Mouse (Mus musculus) brain, adult 2 months (tissue): Measurements from ENCODE around the gene Tbc1d7.

Experiments
- DNase-seq: peaks from one replicate; pipeline ENCODE4 v3.0.0; 2011; ENCODE audit warnings: low read depth, low spot score

The Tbc1d7 gene

DNA sequence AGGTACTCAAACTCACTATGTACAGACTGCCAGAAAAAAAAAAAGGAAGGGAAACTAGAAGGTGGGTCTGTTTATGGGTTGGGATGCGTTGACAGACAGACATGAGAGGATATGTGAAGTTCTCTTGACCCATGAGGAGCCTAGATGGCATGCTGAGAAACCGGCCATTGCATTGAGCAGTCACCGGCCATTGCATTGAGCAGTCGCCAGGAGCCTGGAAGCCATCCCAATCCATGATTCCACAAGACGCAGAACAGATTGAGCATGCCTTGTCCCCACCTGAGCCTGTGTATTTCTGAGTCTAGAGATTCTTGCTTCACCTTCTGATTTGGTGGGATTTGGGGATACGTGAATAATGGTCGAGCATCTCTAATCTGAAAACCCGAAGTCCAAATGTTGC lies 22.6 kb upstream of the Tbc1d7 start:
- no peak for DNase-seq

DNA sequence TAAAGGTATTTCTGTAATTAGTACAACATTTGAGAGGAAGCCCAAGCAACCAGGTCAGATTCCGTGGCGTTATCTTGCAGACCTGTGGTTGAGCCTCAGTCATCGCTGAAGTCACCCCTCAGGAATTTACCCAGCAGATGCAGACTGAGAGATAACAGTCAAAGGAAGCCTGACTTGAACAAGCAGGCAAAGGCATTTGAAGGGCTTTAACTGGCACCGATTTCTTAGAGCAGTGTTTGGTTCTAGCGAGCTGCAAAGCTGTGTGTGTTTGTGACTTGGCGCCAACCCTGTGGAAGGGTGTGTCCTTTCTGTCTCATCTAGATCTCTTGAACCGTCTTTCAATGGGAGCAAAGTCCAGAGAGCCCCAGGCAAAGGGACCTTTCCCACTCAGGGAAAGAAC lies 22.0 kb upstream of the Tbc1d7 start:
- no peak for DNase-seq

DNA sequence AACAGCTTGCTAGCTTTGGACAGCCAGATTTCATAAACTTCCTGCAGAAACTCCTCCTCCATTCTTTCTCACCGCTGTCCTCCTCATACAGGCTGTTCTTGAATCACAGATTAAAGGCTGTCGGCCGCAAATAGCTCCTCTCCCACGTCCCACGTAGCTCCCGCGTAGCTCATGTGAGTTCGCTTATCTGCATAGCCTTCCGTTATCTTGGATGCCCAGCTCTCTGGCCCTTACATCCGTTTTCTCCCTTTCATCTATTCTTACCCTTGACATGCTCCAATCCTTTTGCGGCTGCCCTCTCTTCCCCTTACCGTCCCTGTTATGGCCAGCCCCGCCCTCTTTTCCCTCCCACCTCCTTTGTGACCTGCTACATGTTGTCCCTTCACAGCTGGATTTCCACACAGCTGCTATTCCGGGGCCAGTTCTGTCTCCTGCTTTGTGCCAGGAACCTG lies 20.5 kb upstream of the Tbc1d7 start:
- DNase-seq = peak; percentile 88

DNA sequence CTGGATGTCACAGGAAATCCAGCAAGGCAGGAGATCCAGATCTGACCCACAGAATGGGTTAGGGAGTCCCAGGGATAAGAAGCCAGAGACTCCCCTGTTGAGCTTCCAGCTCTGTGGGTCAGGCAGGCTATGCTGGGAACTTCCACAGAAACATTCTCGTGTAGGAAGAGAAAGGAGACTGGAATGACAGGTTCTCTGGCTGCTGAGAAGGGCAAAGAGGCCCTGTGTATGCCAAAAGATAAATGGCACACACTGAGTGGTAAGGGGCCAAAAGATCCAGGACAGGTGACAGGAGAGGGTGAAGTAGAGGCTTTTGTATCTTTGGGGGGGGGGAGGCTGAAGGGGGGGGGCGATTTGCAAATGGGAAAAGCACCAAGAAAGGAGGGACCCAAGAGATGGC lies 20.0 kb upstream of the Tbc1d7 start:
- DNase-seq = no peak

DNA sequence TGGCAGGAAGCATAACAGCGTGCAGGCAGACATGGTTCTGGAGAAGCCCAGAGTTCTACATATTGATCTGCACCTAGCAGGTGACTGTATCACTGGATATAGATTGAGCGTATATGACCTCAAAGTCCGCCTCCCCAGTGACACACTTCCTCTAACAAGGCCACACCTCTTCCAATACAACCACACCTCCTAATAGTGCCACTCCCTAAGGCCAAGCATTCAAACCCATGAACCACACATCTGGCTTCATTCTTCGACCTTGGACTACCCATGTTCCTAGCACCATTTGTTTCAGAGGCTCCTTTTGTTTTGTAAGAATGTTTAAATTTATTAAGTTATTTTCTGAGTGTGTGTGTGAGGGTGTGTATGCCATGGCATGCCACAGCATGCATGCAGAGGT lies 16.4 kb upstream of the Tbc1d7 start:
- DNase-seq = no peak

DNA sequence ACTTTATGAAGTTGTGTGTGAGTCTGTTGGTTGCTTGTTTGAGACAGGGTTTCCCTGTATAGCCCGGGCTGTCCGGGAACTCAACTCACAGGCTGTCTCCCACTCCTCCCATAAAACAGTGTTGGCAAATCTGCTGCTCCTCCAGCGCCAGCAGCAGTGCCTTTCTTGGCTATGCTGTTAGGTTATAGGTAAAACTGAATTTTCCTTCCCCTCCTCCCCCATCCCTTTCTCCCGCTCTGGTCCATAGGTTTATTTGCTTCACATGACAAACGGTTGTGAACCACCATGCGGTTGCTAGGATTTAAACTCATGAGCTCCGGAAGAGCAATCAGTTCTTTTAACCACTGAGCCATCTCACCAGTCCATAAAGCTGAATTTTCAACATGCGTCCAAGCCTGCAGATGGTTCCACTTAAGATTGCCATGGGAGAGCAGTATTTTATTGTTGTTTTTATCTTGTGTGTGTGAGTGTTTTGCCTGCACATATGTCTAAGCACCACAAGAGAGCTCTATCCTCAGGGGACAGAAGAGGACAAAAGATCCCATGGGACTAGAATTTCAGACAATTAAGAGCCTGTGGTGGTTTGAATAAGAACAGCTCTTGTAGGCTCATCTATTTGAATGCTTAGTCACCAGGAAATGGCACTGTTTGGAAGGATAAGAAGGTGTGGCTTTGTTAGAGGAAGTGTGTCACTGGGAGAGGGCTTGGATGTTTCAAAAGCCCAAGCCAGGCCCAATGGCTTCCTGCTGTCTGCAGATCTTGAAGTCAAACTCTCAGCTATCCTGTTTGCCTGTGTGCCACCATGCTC lies 12.2 kb upstream of the Tbc1d7 start:
- no peak for DNase-seq

DNA sequence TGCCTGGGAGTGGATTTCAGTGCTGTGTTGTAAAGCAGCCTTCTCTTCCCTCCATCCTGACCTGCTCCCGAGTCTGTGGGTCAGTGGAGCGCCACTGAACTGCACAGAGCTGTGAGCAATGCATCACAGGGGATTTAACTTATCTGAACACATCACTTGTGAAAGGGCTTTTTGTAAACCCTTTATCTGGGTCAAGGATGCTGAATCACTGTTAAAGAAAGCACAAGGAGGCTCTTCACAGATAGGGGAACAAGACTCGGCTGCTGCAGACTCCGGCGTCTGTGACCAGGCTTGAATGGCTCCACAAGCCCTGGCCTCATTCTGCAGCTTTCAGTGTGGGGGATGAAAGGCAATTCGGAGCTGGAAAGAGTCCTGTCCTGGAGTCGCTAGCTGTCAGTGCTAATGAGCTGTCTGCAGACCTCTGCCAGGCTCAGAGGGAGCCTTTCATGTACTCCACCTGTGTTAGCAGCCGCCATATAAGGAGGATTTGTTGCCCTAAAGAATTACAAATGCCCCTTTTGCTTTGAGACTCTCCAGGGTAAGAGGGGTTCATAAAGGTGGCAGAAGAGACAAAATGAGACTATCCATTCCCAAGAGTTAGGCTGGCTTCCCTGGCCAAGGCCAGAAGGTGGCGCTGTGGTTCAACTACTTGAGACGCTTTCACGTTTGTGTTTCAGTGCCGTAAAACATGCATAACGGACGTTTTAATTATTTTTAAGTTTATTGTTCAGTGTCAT lies 11.3 kb upstream of the Tbc1d7 start:
- DNase-seq = peak; percentile 92

DNA sequence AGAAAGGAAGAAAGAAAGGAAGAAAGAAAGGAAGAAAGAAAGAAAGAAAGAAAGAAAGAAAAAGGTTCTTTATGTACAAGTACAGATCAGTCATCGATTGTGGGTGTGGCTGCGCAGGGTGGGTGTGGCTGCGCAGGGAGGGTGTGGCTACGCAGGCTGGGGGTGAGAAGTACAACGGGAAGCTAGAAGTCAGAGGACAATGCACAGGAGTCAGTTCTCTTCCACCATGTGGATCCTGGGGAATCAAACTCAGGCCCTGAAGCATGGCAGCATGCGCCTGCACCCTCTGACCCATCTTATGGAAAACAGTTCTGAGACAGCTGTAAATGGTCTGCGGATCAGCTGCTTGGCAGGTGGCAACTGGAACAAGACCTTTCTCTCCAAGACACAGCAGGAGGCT lies 9.8 kb upstream of the Tbc1d7 start:
- DNase-seq = no peak

DNA sequence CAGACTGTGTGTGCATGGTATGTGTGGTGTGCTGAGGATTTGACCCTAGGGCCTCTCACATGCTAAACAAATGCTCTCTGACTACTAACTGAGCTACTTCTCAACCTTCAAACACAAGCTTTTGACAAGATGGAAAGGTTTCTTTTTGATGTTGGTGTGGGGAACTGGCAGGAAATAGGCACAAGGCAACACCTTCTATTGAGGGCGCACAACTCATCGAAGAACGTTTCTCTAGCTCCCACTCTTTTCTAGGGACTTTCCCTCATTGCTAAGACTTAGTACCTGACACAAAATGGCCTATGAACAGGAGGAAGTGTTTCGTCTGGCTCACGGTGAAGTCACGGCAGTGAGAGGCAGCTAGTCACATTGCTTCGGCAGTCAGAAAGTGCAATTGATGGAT lies 6.0 kb upstream of the Tbc1d7 start:
- DNase-seq = no peak

DNA sequence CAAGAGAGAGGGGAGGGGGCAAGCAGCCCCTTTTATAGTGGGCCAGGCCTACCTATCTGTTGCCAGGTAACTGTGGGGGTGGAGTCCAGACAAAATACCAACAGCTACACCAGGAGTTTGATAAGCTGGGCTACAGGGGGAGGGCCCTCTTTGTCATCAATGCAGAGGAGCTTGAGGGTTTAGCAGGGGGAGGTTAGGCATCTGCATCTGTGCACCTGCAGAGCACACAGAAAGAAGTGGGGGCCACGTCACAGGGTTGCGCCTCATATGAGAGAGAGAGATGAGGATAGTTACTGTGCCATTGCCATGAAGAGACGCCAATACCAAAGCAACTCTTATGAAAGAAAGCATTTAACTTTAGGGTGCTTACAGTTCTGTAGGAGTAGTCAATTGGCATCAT lies 5.4 kb upstream of the Tbc1d7 start:
- no peak for DNase-seq

DNA sequence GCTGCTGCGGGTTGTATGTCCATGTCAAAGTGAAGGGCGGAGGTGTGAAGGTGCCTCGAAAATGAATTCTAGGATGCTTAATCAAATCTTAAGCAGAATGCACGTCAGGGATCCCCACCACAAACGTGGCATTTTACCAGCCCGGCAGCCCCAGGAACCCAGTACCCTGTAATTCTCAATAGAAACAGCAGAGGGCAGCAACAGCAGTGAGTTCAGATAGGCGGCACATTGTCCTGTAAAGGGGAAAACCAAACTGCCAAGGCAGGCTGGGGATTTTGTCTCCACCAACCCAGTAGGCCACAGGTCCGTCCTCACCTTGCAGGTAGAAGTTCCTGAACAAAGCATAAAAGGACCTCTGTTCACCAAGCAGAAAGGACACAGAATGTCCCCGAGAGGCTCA lies 2.0 kb upstream of the Tbc1d7 start:
- peak; percentile 82 for DNase-seq

DNA sequence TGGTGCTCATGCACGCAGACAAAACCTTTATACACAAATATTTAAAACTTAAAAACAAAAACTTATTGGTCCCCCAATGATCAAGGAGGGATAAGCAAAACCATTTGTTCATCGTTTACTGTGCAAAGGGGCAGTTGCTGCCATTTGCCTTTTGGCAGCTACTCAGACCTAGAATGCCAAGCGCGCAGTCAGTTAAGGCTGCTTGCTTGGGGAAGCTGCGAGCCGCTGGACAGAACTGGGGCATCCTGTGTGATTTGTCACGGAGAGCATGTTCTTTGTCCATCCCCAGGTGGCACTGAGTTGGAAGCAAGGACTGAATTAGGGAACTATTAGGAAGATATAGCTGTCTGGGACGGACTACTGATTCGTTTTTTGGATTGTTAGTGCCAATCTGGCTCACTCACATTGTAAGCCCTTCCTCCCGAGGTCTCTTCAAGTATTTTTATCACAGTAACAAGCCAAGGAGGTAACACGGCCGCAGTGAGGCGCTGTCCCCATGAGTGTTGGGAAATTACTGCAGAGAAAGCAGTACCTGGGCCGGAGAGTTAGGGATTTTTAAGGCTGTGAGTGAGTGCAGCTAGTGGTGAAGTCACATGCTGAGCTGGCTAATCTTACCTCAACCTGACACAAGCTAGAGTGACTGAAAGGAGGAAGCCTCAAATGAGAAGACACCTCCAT lies 874 bp upstream of the Tbc1d7 start:
- DNase-seq = peak; percentile 65

DNA sequence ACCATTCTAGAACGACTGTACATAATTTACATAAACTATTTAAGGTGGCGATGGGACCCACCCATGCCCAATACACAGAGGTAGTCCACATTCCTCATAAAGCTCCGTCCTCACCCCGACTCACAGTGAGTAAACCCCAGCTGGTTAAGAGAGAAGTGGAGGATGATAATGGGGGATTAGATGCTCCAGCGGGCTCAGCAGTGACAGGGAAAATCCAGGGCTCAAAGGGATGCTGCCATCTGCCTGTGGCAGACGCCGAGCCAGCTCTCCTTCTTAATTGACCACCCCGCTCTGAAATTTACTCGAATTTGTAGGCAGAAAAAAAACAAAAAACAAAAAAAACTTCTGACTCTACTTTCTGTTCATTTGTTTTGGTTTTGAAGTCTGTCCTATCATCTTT lies 3.6 kb downstream of the Tbc1d7 start:
- no peak for DNase-seq

DNA sequence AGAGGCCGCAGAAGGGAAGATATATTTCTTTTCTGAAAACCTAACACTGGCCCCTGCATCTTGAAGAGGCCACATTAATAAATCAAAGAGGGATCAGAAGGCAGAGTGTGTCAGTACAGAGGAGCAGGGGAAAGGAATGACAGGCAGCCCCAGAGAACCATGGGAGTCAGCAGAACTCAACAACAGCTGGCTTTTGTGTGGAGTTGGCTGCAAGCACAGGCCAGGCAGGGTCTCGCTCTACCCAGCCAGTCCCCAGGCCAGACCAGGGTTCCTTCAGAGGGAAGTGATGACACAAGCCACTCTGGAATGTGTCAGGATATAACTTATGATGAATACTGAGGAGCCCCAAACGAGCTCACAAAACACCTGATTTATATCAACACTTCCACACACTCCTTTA lies 11.9 kb downstream of the Tbc1d7 start:
- DNase-seq = peak; percentile 39

DNA sequence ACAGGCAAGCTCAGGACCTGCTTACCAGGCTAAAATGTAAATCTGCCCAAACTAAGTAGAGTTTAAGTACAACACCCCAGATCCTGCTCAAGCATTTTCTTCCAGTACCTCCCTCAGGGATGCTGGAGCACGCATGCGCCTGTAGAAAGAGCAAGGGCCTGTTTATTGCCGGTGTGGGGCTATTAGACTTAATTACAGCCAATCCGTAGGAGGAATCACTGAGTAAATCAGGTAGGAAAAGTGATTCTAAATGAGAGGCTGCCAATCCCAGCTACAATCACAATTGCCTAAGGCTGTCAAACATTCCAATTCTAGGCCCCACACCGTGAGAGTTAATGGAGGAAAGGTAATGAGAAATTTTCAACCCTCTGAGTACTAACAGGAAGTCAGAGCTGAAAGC lies 13.0 kb downstream of the Tbc1d7 start:
- no peak for DNase-seq

DNA sequence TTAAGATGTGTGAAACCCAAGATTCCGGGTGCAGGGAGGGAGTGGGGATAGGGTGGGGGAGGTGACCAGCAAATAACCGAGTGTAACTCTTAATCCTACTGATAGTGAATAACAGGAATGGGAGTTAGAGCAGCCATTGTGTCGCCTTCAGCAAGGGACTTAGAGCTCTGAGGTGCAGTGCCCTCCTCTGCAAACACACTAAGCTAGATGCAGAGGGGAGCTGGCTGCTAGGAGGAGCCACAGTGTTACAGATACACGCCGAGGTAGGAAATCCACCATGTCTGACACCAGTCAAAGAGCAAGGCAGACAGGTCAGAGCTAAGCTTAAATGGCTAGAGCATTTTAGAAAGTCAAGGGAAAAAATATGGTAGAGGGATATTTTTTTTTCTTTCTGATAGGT lies 13.9 kb downstream of the Tbc1d7 start:
- DNase-seq = no peak

DNA sequence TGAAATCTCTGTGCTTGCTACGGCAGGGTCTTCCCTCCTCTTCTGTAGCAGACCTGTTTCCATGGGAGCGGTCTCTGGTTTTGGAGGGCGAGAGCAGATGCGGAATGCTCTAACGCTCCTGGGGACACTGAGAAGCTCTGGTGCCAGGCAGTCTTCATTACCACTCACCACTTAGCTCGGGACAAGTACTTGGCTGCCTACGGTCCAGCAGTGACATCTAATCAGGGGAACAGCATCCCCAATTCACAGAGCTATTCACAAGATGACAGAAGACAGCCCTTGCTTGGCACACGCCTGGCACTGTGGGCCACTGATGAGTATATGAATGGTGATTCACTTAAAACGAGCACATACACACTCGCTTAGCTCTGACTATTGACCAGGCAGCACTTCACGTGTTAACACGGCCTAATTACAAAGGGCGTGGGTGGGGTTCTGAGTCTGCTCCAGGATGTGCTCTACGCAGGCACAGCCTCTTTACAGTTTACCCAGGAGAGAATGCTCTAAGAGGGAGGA lies 19.2 kb downstream of the Tbc1d7 start:
- no peak for DNase-seq

DNA sequence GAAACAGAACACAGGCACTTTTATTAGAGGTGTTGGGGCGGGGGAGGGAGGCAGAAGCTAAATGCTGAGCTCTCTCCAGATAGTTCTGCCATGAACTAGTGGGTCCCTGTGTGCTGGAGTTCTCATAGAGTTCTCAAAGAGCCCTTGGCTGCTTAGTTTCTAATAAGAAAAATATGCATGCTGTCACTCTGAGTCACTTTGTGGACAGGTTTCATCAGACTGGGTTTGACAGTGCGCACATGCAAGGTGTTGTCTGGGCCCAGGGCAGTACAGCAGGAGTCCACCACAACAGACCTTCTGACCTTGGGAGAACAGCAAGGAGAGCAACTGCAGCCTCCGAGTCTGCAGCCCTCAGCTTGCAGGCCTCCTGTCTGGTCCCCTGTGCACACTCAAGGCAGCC lies 21.6 kb downstream of the Tbc1d7 start:
- DNase-seq = no peak

DNA sequence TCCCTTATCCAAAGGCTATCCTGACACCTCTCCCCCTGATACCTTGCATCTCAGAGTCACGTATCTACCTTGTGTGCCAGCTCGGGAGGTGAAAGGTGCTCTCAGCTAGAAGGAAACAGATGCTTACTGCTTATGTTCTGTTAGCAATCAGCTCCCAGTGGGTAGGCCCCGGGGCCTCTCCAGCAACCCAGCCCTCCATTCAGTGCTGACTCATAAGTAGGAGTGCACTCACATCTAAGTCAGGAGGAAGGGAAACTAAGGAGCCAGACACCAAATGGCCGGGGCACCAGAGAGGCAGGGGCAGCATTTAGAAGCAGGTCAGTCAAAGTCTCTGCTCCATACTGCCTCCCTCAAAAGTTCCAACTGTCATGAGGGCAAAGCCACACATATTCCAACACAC lies 22.6 kb downstream of the Tbc1d7 start:
- DNase-seq = peak; percentile 60

DNA sequence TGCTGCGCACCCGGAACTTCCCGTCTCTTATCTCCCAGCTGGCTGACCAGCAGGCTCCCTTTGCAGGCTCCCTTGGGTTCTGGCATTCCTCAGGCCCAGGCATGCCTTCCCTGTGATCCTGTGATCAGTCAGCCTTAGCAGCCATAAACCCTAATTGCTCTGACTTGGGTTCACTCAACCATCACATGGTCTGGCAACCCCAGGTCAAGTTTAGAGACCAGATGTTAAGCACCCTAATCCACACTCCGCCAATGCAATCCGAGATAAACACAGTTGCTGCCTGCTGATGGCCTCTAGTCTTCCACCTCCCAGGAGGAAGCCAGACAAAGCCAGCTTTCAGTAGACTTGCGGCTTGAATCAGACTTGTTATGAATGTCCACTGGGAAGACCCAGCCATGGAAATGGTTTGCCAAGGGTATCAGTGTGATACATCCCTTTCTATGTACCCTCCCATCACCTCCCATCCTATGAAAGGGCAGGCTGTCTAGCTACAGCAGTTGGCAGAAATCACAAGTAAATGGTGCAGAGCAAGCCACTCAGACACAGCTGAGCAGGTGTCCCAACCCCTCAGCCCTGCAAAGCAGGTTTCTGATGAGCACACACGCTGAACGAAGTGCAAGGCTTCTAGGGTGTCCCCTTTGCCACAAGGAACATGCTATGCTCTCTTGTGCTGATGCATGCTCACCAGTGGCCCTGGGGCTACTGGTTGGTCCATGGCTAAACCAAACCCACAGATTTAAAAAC lies 24.6 kb downstream of the Tbc1d7 start:
- no peak for DNase-seq

DNA sequence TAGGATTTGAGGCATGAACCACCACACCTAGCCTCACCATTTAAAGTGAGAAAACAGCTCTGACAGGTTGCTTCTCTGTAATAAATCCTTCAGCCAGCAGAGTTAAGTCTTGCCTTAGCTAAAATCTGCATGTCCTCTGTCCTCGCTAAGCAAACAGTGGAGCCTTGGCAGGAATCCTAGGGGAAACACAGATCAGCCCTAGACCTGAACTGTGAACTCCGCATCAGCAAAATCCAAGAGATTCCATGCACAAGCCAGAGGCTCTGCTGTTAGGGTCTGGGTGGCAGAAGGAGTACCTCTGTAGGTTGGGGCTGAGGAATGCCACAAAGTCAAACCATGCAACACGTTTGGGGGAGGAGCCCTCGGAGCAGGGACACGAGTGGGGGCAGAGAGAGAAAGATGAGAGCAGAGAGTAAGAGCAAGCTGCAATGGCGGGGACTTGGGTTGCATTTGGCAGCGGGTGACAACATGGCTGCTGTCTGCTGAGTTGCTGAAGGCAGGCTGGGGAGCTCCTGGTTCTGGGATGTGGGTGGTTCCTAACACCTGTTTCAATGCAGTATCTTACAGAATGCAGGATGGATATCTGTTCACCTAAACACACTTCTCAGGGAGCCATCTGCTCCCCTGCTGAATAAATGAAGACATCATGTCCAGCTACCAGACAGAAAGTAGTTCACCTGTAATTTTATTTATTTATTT lies 26.4 kb downstream of the Tbc1d7 start:
- DNase-seq = peak; percentile 66
